Mouse (Mus musculus) spleen, postnatal 14 days (tissue): ENCODE results near the gene Prr5.

Source experiments
- DNase-seq, 2 experiments: peaks; one replicate each; pipeline ENCODE4 v3.0.0; 2021 to 2022; ENCODE audit warnings: low spot score in 2 of 2

Prr5 gene

DNA sequence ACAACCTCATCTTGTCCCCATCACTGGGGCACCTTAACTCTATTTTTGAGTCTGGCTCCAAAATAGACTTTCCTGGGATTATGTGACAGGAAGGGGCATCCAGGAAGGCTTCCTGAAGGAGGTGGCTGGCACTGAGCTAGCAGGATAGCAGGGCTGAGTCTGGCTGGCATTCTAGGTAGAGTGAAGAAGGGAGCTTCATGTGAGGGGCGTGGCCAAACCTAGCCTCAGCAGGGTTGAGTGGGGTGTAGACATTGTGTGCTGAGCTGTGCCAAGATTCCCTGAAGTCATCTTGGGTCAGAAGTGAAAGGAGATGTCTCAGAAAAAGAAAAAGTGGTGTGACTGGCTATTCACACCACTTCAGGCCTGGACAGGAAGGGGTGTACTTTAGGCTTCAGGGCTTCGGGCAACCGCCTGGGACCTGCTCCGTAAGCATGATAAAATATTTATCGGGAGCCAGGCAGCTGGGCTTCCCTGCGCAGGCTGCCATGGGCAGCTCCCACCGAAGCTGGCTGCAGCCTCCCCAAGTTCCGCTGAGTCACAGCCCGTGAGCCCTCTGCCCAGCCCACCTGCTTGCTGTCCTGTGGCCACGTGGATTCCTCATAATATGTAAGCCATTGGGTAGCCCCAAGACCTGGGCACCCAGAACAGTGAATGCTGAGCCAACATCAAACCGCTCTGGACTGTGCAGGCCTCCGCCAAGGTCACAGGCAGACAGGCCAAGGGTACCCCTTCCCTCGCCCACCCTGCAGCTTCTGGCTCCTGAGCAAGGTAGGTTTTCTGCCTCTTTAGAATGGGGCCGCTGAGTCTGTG lies at the start of gene Prr5:
TSS of gene Prr5 (plus strand) at position 683 of the 810 bp plus-strand sequence.
- DNase-seq = no peak

DNA sequence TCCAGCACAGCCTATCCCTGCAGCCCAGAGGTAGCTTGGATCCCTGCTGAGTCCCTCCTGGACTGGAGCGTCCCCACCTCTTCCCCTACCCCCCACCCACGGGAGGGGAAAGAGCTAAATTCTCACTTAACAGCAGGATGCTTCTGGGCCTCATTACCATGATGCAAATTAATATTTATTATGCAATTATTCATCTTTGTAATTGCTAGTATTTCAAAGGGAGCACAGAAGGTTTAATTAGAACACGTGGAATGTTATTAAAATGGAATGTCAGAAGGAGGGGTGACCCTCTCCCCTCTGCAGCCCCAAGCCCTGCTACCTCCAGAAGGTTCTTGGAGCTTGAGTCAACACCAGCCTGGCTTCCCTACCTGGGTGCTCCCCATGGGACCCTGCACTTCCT lies 49.4 kb upstream of the Prr5 start:
- DNase-seq = no peak

GRCm38 (mm10) chr15:84621722-84622428 lies 47.5 kb upstream of the Prr5 start:
- DNase-seq = no peak

DNA sequence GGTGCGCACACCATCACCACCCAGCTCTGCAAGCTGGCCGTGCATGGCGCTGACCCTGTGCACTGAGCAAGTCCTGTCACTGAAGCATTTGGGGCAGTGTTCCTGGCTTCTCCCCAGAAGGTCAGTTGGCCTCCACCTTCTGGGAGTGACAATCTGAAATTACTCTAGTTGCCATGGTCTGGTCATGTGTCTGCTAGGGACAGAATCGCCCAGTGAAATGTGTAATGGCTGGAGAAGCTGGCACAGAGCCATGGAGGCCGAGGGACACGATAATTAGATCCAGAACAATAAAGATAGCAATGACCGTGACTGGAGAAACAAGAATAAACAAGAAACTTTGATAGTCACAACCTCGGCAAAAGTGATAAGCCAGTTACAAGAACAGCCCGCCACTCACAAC lies 44.5 kb upstream of the Prr5 start:
- DNase-seq = no peak

GRCm38 (mm10) chr15:84625712-84626414 lies 43.6 kb upstream of the Prr5 start:
- DNase-seq = no peak

DNA sequence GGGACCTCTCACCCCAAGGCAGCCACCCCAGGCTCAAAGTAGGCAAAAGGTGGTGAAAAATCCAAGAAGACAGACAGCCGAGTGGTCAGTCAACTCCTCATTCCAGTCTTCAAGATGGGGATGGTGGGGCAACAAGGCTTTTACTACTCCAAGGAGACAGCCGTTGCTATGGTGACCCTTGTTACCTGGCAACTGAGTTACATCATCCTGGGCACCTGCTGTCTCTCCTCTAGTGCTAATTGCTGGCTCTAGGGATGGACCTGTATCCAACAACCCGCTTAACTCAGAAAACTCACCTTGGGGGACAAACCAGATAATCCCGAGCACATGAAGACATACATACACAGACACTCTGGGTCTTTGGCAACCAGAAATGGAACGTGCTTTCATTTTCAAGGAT lies 42.1 kb upstream of the Prr5 start:
- DNase-seq = no peak

DNA sequence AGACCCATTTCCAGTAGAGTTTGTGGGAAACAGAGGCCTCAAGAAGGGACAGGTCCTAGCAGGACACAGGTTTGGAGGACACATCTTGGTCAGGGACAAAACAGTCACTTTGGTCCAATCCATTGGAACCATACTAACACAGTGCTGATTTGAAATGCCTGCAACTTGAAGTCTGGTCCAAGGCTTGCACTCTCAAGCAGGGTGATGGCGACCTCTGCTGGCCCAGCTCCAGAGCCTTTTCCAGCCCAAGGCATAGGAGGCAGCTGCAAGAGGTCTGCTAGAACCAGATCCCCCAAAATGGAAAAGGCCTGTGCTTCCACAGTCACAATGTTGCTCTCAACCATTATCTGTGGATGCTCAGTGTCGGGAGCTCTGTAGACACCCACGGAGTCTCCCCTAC lies 39.7 kb upstream of the Prr5 start:
- peak in 1 of 2 experiments; percentile 42 for DNase-seq

GRCm38 (mm10) chr15:84631560-84631959 lies 37.9 kb upstream of the Prr5 start:
- peak; percentile 26 to 57 for DNase-seq

DNA sequence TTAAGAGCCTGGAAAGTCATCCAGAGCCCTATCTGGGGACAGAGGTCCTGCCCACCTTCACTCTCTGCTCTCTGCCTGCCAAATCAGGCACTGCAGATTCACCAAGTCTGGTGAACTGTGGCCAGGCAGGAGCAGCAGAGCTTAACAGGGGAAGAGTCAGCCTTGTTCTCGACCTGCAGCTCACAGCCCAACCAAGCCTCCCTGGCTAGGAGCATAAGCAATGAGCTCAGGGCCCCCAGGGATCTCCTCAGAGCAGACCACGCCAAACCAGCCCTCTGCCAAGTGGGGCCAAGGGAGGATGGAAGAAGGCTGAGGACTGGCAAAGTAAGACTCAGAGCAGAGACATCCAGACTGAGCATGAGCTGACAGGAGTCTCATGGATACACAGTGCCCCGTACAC lies 35.1 kb upstream of the Prr5 start:
- no peak for DNase-seq

GRCm38 (mm10) chr15:84638405-84638804 lies 31.0 kb upstream of the Prr5 start:
- no peak for DNase-seq

DNA sequence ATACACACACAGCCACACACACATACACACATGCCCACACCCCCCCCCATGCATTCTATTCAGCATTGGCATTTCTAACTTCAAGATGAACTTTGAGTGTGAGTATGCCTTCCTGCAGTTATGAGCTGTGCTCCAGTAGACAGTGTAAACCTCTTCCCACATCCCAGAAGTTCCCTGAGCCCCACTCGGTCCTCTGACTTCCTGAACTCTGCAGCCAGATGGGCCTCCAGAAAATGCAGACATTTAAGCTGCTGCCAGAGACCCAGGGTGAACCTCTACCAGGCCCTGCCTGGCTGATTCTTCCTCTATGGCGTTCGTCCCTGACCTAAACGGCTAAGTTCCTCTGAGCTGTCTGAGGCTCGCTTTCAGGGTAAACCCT lies 30.4 kb upstream of the Prr5 start:
- DNase-seq = no peak

GRCm38 (mm10) chr15:84639451-84640136 lies 29.8 kb upstream of the Prr5 start:
- no peak for DNase-seq

GRCm38 (mm10) chr15:84640722-84641121 lies 28.7 kb upstream of the Prr5 start:
- no peak for DNase-seq

DNA sequence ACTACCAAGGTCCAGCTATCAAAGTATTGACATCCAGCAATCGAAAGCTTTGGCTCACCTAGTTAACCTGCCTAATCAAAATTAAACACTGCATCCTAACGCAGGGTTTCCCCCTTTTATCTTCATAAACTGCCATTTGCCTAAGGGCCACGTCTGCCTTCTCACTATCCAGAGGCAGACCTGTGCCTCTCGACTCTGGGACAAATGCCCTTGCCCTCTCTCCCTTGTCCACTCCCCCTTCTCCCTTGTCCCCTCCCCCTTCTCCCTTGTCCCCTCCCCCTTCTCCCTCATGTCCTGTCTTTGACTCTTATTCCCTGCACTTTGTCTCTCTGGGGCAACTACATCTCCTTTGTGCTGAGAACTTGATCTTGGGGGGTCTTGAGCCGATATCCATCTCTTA lies 28.3 kb upstream of the Prr5 start:
- no peak for DNase-seq

GRCm38 (mm10) chr15:84641948-84642347 lies 27.5 kb upstream of the Prr5 start:
- DNase-seq = no peak

- no peak for DNase-seq
Measured at GRCm38 (mm10) chr15:84643178-84643577, 26.2 kb upstream of the Prr5 start.

DNA sequence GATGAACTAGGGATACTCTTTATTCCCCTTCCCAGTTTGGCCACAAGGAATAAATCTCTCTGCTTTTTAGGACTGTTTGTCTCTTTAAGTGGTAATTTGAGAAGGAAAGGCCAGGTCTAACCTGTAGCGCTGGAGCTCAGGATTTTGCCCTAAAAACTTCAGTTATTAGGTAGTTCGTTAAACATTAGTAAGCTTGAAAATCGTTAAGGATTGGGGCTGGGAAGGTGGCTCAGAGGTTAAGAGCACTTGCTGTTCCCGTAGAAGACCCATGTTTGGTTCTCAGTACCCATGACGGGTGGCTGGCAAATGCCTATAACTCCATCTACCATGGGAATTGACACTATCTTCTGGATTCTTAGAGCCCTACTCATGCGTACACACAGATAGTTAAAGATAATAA lies 17.9 kb upstream of the Prr5 start:
- no peak for DNase-seq

GRCm38 (mm10) chr15:84653151-84653550 lies 16.3 kb upstream of the Prr5 start:
- no peak for DNase-seq

GRCm38 (mm10) chr15:84653979-84654966 lies 15.1 kb upstream of the Prr5 start:
- DNase-seq = no peak

GRCm38 (mm10) chr15:84654975-84655374 lies 14.4 kb upstream of the Prr5 start:
- DNase-seq = no peak

- no peak for DNase-seq
Measured at GRCm38 (mm10) chr15:84656689-84657088, 12.7 kb upstream of the Prr5 start.
